Mouse (Mus musculus) midbrain, embryonic 11.5 days (tissue): ENCODE results near the gene Gabrb1. TPM values are rescaled to one million over a fixed set of nuclear protein-coding genes. Genes with fewer than 3 reads are reported as not detected.

Experiments
- ATAC-seq: fragments of 200-750 bp; cut with Nextera tagmentation; 2 replicates; pipeline ENCODE4 v1.8.0; 2017; ENCODE audit warnings: moderate TSS enrichment, moderate library complexity; ENCODE audit not compliant: low FRiP score
- DNase-seq: peaks from one replicate; pipeline ENCODE4 v3.0.0; 2015; ENCODE audit warnings: low spot score; ENCODE audit errors: missing footprints
- H3K27ac ChIP-seq: fragments of 300-500 bp; sonication (generic); 2 replicates; pipeline ENCODE4 v1.5.1; 2014; ENCODE audit warnings: low read depth, low read length
- H3K27me3 ChIP-seq: fragments of 300-500 bp; sonication (generic); 2 replicates; pipeline ENCODE4 v1.6.1; 2014; ENCODE audit warnings: mild to moderate bottlenecking, low read length, moderate library complexity, mixed read lengths; ENCODE audit not compliant: control insufficient read depth, insufficient read depth
- H3K36me3 ChIP-seq: fragments of 300-500 bp; sonication (generic); 2 replicates; pipeline ENCODE4 v1.6.1; 2014; ENCODE audit warnings: mild to moderate bottlenecking, low read length, moderate library complexity, mixed read lengths; ENCODE audit not compliant: control insufficient read depth, insufficient read depth
- H3K4me1 ChIP-seq: fragments of 300-500 bp; sonication (generic); 2 replicates; pipeline ENCODE4 v1.6.1; 2014; ENCODE audit warnings: low read length; ENCODE audit not compliant: control insufficient read depth, insufficient read depth
- H3K4me2 ChIP-seq: fragments of 300-500 bp; sonication (generic); 2 replicates; pipeline ENCODE4 v1.6.1; 2014; ENCODE audit warnings: mild to moderate bottlenecking, moderate library complexity
- H3K4me3 ChIP-seq: fragments of 300-500 bp; sonication (generic); 2 replicates; pipeline ENCODE4 v1.5.1; 2014; ENCODE audit warnings: low read depth, low read length
- H3K9ac ChIP-seq: fragments of 300-500 bp; sonication (generic); 2 replicates; pipeline ENCODE4 v1.6.1; 2014; ENCODE audit warnings: low read length
- H3K9me3 ChIP-seq: fragments of 300-500 bp; sonication (generic); 2 replicates; pipeline ENCODE4 v1.6.1; 2016; ENCODE audit warnings: low read length; ENCODE audit not compliant: control insufficient read depth
- WGBS: fragments of 180-500 bp; shearing (Covaris S2); extraction: QIAGEN DNeasy Blood & Tissue Kit; methylation state at CpG from one replicate; pipeline ENCODE4 v1.1.7; 2014; 5-methylcytosine and 5-hydroxymethylcytosine counted together
- polyA plus RNA-seq: library from polyadenylated mRNA; unstranded; fragments of >200 nt; fragmentation: Nextera tagmentation; extraction: Ambion mirVana; gene quantifications from 2 replicates; pipeline ENCODE4 v1.2.1, GENCODE M21; 2014

Gene Gabrb1
- polyA plus RNA-seq, 1 experiment from 2014 or later: 0.90 TPM

DNA sequence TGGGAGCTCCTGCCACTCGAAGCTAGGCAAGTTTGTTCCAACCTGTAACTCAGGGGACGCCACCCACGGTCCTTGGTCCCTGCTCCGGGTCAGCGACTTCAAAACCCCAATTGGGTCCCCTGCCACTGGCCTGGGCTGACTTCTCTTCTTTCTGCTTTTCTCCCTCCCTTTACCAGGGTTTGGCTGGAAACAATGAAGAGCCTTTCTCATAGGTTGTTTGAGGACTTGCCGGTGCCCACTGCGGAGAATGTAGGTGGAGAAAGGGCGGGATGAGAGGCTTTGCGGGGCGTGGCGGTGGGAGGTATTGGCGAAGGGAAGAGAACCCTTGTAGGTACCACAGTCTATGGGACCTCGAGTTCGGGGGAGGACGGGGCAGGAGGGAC is 193 bp downstream of the Gabrb1 start, which contains the start of gene Gabra4:
Gabra4 (minus strand) TSS at position 194 of the 383 bp plus-strand sequence.
- DNase-seq (no peak), ATAC-seq (peak; percentile 63)
- peaks cover 3% of the 10 kb centered on the region; the same call in 1 of the 2 replicates for H3K4me1 ChIP-seq
- under 1% methylated on average over 15 of the region's 15 CpGs for WGBS
- H3K9me3 ChIP-seq: no peaks in the 10 kb centered on the region
- H3K4me2 ChIP-seq: peak within 1 kb of the TSS; percentile 97
- no peaks in the 10 kb centered on the region for H3K36me3 ChIP-seq
- no peak within 1 kb of the TSS for H3K27ac ChIP-seq
- H3K4me3 ChIP-seq: peak within 1 kb of the TSS; percentile 54
- peaks cover 16% of the 10 kb centered on the region for H3K27me3 ChIP-seq
- H3K9ac ChIP-seq: peak within 1 kb of the TSS; percentile 47

DNA sequence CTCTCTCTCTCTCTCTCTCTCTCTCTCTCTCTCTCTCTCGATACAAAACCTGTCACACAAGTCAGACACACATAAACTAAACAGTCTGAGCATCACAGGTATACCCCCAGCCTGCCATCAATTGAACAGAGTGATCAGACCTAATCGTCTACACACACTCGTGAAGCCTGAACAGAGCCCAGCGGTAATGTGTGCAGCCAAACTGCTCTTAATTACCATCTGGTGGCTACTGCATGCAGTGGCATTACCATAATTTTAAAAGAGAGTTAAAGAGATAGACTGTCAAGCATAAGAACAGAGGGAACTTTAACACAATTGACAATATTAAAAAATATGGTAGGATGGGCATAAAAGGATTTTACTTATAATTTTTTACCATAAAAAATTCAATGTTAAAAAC is 7.7 kb downstream of the Gabrb1 start:
- WGBS: 57% methylated on average over 4 of the region's 4 CpGs
- Histone ChIP-seq H3K4me1 (no peaks in the 10 kb centered on the region), H3K4me2 (no peak overlapping the region), H3K27ac (no peak overlapping the region), H3K4me3 (no peak overlapping the region), H3K27me3 (no peaks in the 10 kb centered on the region), H3K36me3 (no peaks in the 10 kb centered on the region), H3K9me3 (no peaks in the 10 kb centered on the region), H3K9ac (no peak overlapping the region)
- ATAC-seq (no peak), DNase-seq (peak; percentile 26)

DNA sequence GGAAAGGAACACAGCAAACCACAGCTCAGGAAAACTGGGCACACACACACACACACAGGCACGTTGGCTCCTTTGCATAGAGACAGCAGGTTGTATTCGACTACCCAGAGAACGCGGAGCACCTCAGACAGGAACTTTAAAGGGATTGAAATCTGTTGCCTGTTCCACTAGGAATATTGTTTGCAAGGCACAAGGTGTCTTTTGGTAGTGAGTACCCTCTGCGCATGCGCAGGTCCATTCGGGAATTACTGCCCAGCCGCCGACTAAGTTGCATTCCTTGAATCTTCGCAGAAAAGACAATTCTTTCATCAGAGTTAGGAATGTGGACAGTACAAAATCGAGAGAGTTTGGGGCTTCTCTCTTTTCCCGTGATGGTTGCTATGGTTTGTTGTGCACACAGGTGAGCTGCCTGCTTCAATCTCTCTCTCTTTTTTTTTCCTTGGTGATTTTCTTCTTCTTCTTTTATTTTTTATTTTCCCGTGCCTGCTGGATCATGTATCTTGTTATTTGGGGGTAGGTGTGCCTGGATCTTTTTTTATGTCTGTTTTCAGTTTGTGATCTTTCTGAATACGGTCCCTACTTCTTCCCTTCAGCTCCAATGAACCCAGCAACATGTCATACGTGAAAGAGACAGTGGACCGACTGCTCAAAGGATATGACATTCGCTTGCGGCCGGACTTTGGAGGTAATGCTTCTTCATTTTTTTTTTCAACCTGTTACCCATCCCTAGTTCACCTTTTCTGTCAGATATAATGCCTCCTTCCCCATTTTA is 42.0 kb downstream of the Gabrb1 start:
- Histone ChIP-seq H3K4me3 (peak overlapping the region; percentile 52), H3K36me3 (no peaks in the 10 kb centered on the region), H3K9ac (no peak overlapping the region), H3K4me2 (peak overlapping the region; percentile 87), H3K4me1 (no peaks in the 10 kb centered on the region; the same call in 1 of the 2 replicates), H3K27ac (no peak overlapping the region), H3K27me3 (no peaks in the 10 kb centered on the region), H3K9me3 (no peaks in the 10 kb centered on the region)
- peak; percentile 94 for DNase-seq
- WGBS: under 1% methylated on average over 19 of the region's 19 CpGs
- peak; percentile 9 for ATAC-seq

DNA sequence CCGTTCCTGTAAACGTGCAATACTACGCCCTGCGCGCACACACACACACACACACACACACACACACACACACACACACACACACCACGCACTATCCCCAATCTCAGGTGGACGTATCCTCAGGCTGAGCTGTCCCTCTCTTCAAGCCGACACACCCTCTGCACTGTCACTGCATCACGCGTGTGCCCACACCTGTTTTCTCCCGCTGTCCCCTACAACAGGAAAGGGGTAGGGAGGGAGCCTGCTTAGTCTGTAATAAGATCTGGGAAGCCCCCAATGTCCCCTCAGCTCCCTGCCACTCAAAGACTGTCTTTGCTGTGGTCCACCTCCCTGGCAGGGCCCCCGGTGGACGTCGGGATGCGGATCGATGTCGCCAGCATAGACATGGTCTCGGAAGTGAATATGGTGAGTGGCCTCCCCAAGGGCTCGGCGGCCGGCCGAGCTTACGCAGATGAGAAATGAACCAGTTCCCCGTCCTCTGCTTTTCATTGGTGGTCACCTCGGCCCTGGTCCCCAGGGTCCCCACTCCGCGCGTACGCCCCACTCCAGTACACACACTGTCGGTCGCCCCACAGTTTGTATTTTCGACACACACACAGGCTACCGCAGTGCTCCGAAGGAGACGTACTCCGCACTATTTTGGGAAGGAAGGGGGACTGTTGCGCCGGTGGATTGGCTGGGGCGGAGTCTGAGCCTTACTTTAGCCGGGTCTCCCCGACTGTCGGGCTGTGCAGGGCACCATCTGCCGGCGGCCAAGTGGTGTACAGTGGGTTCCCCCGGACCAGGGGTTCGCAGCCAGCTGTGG is 42.8 kb downstream of the Gabrb1 start:
- H3K9ac ChIP-seq: peak overlapping the region; percentile 55
- no peaks in the 10 kb centered on the region for H3K9me3 ChIP-seq
- no peaks in the 10 kb centered on the region for H3K36me3 ChIP-seq
- no peaks in the 10 kb centered on the region for H3K27me3 ChIP-seq
- under 1% methylated on average over 46 of the region's 46 CpGs for WGBS
- no peak overlapping the region for H3K27ac ChIP-seq
- DNase-seq (peak; percentile 96), ATAC-seq (peak; percentile 96)
- no peaks in the 10 kb centered on the region; the same call in 1 of the 2 replicates for H3K4me1 ChIP-seq
- H3K4me3 ChIP-seq: peak overlapping the region; percentile 52
- peak overlapping the region; percentile 87 for H3K4me2 ChIP-seq

DNA sequence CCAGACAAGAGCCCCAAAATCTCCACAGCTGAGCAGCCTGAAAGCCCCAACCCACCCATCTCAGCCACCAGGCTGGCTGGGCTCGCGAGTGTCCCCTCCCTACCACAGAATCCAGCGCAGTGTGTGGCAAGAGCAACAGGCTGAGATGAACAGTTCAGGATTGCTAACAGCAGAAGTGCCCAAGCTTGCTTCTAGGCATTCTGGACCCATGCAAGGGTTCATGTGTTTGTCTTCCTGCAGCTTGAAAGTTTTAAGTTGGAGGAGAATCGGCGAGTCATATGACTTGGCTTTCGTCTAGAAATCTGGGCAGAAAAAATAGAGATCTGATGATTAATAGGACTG is 43.3 kb downstream of the Gabrb1 start:
- no peaks in the 10 kb centered on the region for H3K9me3 ChIP-seq
- ATAC-seq (no peak), DNase-seq (peak; percentile 95)
- no peak overlapping the region for H3K27ac ChIP-seq
- WGBS: under 1% methylated on average over 6 of the region's 6 CpGs
- peak overlapping the region; percentile 87 for H3K4me2 ChIP-seq
- H3K27me3 ChIP-seq: no peaks in the 10 kb centered on the region
- peak overlapping the region; percentile 55 for H3K9ac ChIP-seq
- H3K4me1 ChIP-seq: no peaks in the 10 kb centered on the region; the same call in 1 of the 2 replicates
- peak overlapping the region; percentile 52 for H3K4me3 ChIP-seq
- no peaks in the 10 kb centered on the region for H3K36me3 ChIP-seq

DNA sequence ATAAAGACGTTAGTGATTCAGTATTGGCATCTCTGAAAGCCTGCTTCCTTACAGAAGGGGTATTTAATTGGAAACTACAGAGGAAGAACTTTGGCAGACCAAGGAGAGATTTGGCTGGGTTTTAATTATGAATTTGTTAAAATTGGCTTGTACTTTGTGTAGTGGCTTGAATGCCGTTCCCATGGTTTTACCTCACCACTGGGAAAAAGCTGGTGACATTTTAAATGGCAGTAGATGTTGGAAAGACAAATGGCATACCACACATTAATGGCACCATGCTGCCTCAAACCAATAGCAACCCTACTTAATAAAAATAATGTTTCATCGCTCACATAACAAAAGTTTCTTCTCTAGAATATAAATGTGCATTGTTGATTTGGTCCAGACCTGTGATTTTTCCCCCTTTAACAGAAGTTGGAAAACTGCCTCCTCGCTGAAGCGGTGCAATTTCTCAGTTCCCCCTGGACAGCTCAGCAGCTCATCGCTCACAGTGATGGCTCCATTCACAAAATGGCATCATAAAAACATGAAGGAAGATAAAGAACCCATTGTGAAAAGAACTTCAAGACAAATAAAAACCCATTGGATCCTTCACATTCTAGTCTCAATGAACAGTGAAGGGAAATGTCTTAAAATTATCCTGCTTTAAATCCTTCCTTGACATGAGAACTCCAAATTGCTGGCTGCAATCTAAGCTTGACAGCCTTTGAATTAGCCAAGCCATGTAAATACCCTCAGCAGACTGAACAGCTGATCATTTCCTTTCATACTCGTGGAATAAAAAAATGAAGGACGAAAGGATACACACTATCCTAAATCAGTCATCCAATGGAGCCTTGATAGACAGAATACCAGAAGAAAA is 75.2 kb downstream of the Gabrb1 start:
- Histone ChIP-seq H3K4me1 (no peaks in the 10 kb centered on the region), H3K9me3 (no peaks in the 10 kb centered on the region), H3K4me3 (no peak overlapping the region), H3K27ac (no peak overlapping the region), H3K27me3 (no peaks in the 10 kb centered on the region), H3K9ac (no peak overlapping the region), H3K4me2 (no peak overlapping the region), H3K36me3 (no peaks in the 10 kb centered on the region)
- ATAC-seq (no peak), DNase-seq (no peak)
- WGBS: 88% methylated on average over 8 of the region's 8 CpGs

DNA sequence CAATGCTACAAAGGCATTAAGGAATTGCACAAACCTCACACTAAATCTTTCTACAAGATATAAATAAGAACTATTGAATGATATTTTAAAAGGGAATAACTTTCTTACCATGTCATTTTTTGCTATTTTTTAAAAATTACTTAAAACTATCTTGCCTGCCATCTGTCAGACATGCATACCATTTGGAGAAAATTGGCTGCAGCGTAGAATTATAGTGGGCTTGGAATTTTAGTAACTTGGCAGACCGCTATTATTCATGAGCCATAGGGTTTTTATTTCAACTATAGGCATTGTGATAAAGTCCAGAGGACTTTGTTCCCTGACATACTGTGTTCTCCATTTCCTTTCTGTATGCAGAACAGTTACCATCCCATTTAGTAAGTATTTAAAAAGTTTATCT is 89.5 kb downstream of the Gabrb1 start:
- Histone ChIP-seq H3K27me3 (no peaks in the 10 kb centered on the region), H3K4me1 (no peaks in the 10 kb centered on the region), H3K27ac (no peak overlapping the region), H3K9me3 (no peaks in the 10 kb centered on the region), H3K4me2 (no peak overlapping the region), H3K36me3 (no peaks in the 10 kb centered on the region), H3K9ac (no peak overlapping the region), H3K4me3 (no peak overlapping the region)
- DNase-seq (no peak), ATAC-seq (no peak)
- 90% methylated on average over 2 of the region's 2 CpGs for WGBS

DNA sequence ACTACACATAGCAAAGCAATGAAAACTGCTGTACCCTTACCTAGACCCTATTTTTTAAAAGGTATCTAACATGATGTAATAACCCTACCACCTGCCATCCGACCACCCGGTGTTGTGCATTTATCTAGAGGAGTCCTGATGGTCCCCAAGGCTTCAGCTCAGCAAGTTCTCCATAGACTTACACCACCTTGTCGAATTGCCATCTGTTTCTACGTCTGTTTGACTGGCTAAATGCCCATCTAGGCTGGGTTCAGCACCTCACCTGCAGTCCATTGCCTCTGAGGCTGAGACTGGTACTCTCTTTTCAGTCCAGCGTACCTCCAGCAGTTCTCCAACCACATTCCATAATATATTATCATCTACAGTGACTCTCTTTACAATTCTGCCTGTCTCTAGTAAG is 96.1 kb downstream of the Gabrb1 start:
- H3K27me3 ChIP-seq: no peaks in the 10 kb centered on the region
- no peak overlapping the region for H3K4me3 ChIP-seq
- H3K27ac ChIP-seq: no peak overlapping the region
- H3K4me1 ChIP-seq: no peaks in the 10 kb centered on the region
- no peaks in the 10 kb centered on the region for H3K36me3 ChIP-seq
- WGBS: 82% methylated on average over 5 of the region's 5 CpGs
- H3K9ac ChIP-seq: no peak overlapping the region
- ATAC-seq (no peak), DNase-seq (no peak)
- H3K4me2 ChIP-seq: no peak overlapping the region
- H3K9me3 ChIP-seq: no peaks in the 10 kb centered on the region
